Mouse (Mus musculus): Measurements from ENCODE around the gene Pex3. TPM values are rescaled to one million over a fixed set of nuclear protein-coding genes. Genes with fewer than 3 reads are reported as not detected.

Gene Pex3
- 26.4 and 26.5 TPM in 2 replicates for polyA plus RNA-seq (2015; fragmentation: Nextera tagmentation; extraction: Ambion mirVana)

- Histone ChIP-seq H3K4me2 (peak within 1 kb of the TSS; percentile 68), H3K4me1 (replicated peaks) (peaks cover 13% of the 10 kb centered on the region), H3K27ac (replicated peaks) (peak within 1 kb of the TSS; percentile 63), H3K9ac (peak within 1 kb of the TSS; percentile 76), H3K4me3 (peak within 1 kb of the TSS; percentile 58), H3K9me3 (no peaks in the 10 kb centered on the region), H3K27me3 (no peaks in the 10 kb centered on the region), H3K36me3 (no peaks in the 10 kb centered on the region)
- ATAC-seq (ENCODE audit: low read depth): peak; percentile 97
- WGBS: under 1% methylated on average over 51 of the region's 51 CpGs
Measured at GRCm38 (mm10) chr10:13552646-13553497, at the start of gene Pex3, which contains the start of gene Adat2. Gene Pex3, minus strand, starts transcription at chr10:13553142. Gene Adat2, plus strand, starts transcription at chr10:13552894.

GRCm38 (mm10) chr10:13600926-13601325, 48.0 kb upstream of the Pex3 start:
- no peak for ATAC-seq (ENCODE audit: low read depth)
- Histone ChIP-seq H3K4me2 (no peak overlapping the region), H3K9ac (no peak overlapping the region), H3K36me3 (no peaks in the 10 kb centered on the region), H3K4me3 (no peak overlapping the region), H3K27me3 (no peaks in the 10 kb centered on the region), H3K27ac (replicated peaks) (no peak overlapping the region), H3K4me1 (replicated peaks) (no peaks in the 10 kb centered on the region), H3K9me3 (no peaks in the 10 kb centered on the region)
- 77% methylated on average over 2 of the region's 2 CpGs for WGBS

DNA sequence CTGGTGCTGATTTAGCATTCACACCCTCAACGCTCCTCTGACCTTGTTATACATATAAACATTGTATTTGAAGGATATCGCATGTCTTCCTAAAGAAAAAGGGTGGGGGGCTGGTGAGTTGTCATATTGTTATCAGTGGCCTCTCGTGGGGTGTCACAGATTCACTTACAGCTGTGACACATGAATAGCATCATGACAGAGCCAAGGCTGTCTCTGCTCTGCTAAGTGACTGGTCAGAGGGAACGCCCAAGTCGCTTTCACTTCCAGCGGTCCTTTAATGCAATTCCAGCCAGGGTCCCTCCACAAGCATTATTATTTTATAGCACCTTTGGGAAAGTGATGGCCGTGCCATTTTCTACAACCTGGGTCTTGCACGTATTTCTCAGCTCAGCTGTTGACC, 44.5 kb upstream of the Pex3 start:
- H3K9me3 ChIP-seq: no peaks in the 10 kb centered on the region
- H3K4me2 ChIP-seq: no peak overlapping the region
- H3K4me1 ChIP-seq (replicated peaks): no peaks in the 10 kb centered on the region
- ATAC-seq (ENCODE audit: low read depth): peak; percentile 32; the same call in 1 of the 2 replicates
- H3K36me3 ChIP-seq: no peaks in the 10 kb centered on the region
- no peak overlapping the region for H3K9ac ChIP-seq
- WGBS: 56% methylated on average over 8 of the region's 8 CpGs
- H3K27me3 ChIP-seq: no peaks in the 10 kb centered on the region
- no peak overlapping the region for H3K27ac ChIP-seq (replicated peaks)
- H3K4me3 ChIP-seq: no peak overlapping the region

DNA sequence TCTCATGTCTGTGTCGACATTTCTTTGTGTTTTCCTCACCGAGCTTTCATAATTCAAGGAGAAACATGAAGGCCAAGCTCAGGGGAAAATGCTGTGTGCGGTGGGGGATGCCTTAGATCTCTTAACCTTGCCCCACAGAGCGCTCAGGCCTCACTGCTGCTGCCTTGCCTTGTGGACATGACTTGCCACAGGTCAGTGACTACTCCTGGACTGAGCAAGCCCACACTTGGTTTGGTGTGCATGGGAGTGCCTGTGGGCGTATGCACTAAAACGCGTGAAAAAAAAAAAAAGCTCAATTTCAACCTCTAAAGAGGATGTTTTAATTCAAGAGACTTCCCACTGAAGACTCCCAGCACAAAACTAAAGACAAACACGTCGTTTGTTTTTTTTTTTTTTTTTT, 43.9 kb upstream of the Pex3 start:
- Histone ChIP-seq H3K9ac (no peak overlapping the region), H3K4me3 (no peak overlapping the region), H3K27ac (replicated peaks) (no peak overlapping the region), H3K4me1 (replicated peaks) (no peaks in the 10 kb centered on the region), H3K4me2 (no peak overlapping the region), H3K36me3 (no peaks in the 10 kb centered on the region), H3K9me3 (no peaks in the 10 kb centered on the region), H3K27me3 (no peaks in the 10 kb centered on the region)
- ATAC-seq (ENCODE audit: low read depth): no peak
- 85% methylated on average over 9 of the region's 9 CpGs for WGBS

GRCm38 (mm10) chr10:13596073-13596472, 43.1 kb upstream of the Pex3 start:
- Histone ChIP-seq H3K9ac (no peak overlapping the region), H3K4me1 (replicated peaks) (no peaks in the 10 kb centered on the region), H3K36me3 (no peaks in the 10 kb centered on the region), H3K27me3 (no peaks in the 10 kb centered on the region), H3K4me2 (no peak overlapping the region), H3K27ac (replicated peaks) (no peak overlapping the region), H3K4me3 (no peak overlapping the region), H3K9me3 (peaks cover 3% of the 10 kb centered on the region; the same call in 1 of the 2 replicates)
- ATAC-seq (ENCODE audit: low read depth): no peak
- 32% methylated on average over 3 of the region's 3 CpGs for WGBS

GRCm38 (mm10) chr10:13593529-13593928, 40.6 kb upstream of the Pex3 start:
- no peak overlapping the region for H3K27ac ChIP-seq (replicated peaks)
- no peak for ATAC-seq (ENCODE audit: low read depth)
- 88% methylated on average over 3 of the region's 3 CpGs for WGBS
- H3K9me3 ChIP-seq: peaks cover 3% of the 10 kb centered on the region; the same call in 1 of the 2 replicates
- H3K4me3 ChIP-seq: no peak overlapping the region
- H3K36me3 ChIP-seq: no peaks in the 10 kb centered on the region
- no peaks in the 10 kb centered on the region for H3K27me3 ChIP-seq
- no peak overlapping the region for H3K9ac ChIP-seq
- H3K4me2 ChIP-seq: no peak overlapping the region
- no peaks in the 10 kb centered on the region for H3K4me1 ChIP-seq (replicated peaks)

DNA sequence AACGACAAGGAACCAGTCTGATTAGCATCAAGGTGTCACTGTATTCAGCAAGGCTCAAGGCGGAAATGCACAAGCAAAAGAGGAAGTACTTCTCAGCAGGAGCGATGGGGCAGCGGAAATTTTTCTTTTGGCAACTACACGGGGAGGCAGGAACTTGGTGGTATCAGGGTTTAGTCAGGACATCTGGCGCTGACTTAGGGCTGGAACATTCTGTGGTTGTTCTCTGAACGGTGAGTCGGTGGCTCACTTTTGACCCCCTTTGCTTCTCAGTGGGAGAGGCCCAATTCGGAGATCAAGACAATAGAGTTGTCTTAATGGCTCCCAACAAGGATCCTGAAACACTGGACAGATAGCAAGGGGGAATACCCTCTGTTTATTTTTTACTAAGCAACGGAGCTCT, 39.3 kb upstream of the Pex3 start:
- no peaks in the 10 kb centered on the region for H3K36me3 ChIP-seq
- H3K27ac ChIP-seq (replicated peaks): no peak overlapping the region
- no peaks in the 10 kb centered on the region for H3K27me3 ChIP-seq
- no peak overlapping the region for H3K4me3 ChIP-seq
- no peak for ATAC-seq (ENCODE audit: low read depth)
- no peaks in the 10 kb centered on the region for H3K4me1 ChIP-seq (replicated peaks)
- no peak overlapping the region for H3K9ac ChIP-seq
- WGBS: 91% methylated on average over 10 of the region's 10 CpGs
- peaks cover 3% of the 10 kb centered on the region; the same call in 1 of the 2 replicates for H3K9me3 ChIP-seq
- H3K4me2 ChIP-seq: no peak overlapping the region

DNA sequence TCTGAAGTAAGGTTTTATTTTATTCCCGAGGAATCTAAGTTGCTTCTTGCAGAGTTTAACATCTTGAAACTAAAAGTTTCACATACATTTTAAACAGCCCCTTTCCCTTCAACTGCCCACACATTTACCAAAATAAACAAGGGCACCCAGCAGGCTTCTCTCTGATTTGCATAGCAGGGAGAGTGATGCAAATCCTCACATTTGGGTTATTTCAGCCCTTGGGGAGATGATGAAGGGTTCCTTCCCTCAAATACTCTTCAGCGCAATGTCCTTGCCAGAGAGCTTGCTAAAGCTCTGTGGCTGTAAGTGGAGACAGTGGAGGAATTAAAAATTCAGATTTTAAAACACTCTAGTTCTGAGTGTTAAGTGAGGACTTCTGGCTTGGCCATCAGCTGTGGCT, 35.0 kb upstream of the Pex3 start:
- Histone ChIP-seq H3K27me3 (no peaks in the 10 kb centered on the region), H3K27ac (replicated peaks) (no peak overlapping the region), H3K36me3 (no peaks in the 10 kb centered on the region), H3K4me1 (replicated peaks) (no peaks in the 10 kb centered on the region), H3K9me3 (peaks cover 3% of the 10 kb centered on the region; the same call in 1 of the 2 replicates), H3K4me2 (no peak overlapping the region), H3K4me3 (no peak overlapping the region), H3K9ac (no peak overlapping the region)
- no peak for ATAC-seq (ENCODE audit: low read depth)
- 87% methylated on average over 2 of the region's 2 CpGs for WGBS

DNA sequence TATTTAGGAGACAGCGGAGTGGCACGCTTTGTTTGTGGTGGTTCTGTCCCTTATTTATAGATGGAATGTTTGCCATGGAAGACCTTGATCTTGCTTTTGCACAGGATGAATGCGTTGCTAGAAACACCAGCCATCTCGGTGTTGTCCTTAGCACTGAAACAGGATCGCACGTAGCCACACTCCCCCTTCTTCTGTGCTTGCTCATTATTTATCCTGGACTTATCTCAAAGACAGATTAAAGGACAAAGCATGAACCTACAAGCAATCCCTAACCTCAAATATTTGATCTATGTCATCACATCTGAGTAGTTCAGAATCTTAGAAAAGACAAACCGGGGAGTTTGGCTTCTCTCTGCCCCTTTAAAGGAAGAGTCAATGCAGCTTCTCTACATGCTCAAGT, 24.2 kb upstream of the Pex3 start:
- Histone ChIP-seq H3K36me3 (no peaks in the 10 kb centered on the region), H3K27me3 (peaks cover 13% of the 10 kb centered on the region), H3K4me3 (no peak overlapping the region), H3K27ac (replicated peaks) (no peak overlapping the region), H3K4me1 (replicated peaks) (no peaks in the 10 kb centered on the region), H3K9ac (no peak overlapping the region), H3K4me2 (no peak overlapping the region), H3K9me3 (no peaks in the 10 kb centered on the region)
- no peak for ATAC-seq (ENCODE audit: low read depth)
- 90% methylated on average over 7 of the region's 7 CpGs for WGBS

GRCm38 (mm10) chr10:13572410-13572809, 19.5 kb upstream of the Pex3 start:
- Histone ChIP-seq H3K27ac (replicated peaks) (no peak overlapping the region), H3K4me1 (replicated peaks) (peaks cover 23% of the 10 kb centered on the region), H3K27me3 (peaks cover 23% of the 10 kb centered on the region), H3K9ac (no peak overlapping the region), H3K4me3 (no peak overlapping the region), H3K4me2 (no peak overlapping the region), H3K36me3 (no peaks in the 10 kb centered on the region), H3K9me3 (no peaks in the 10 kb centered on the region)
- WGBS: 90% methylated on average over 6 of the region's 6 CpGs
- ATAC-seq (ENCODE audit: low read depth): no peak

DNA sequence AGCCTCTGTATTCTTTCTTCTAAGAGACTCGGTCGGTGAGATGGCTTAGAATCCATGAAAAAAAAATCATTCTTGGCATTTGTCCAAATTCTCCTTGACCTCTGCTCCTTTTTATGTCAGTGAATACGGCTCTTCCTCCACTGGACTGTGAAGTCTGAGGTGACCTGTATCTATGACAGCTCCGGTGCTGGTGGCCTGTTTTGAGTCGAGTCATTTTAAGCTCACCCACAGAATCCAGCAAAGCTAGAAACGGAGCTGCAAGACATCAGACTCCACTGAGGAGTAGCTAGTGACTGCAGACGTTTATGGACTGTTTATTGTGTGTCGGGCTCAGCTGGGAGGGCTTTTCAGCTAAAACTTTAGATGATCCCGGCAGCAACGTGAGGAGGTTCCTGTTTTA, 19.1 kb upstream of the Pex3 start:
- no peak for ATAC-seq (ENCODE audit: low read depth)
- WGBS: 39% methylated on average over 10 of the region's 10 CpGs

DNA sequence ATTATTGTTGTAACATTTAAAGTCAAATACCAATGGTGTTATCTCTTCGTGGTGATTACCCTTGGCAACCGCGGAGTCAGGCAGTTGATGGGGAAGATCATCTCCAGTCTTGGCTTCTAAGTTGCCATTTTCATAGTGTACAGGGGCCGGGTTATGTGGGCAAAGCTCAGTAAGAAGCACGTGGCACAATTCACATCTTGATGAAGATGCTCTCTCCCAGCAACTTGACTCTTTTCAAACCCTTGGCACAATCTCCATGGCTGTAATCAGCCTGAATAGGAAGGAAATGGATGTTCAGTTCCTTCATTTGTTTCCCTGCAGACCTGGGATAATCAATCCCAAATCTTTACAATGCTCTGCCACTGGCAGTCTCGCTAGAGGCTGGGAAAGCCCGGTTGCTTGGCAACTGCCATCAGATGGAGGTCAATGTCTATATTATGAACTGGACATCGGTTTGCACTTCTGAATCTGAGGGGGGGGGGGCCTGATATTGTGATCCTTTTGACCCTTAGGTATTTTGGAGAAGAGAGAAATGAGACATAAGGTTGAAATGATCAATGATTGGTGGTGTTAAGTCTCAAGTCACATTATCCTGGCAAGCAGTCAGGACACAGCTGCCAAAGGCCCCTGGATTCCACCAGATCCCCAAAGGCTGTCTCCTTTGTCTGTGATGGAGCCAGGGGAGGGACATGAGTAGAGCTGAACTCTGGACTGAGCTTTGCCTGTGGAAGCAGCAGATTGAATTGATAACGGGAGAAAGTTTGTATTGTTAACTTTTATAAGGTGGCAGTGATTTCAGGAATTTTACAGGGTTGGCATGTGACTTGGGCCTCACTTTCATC, 18.0 kb upstream of the Pex3 start:
- H3K27ac ChIP-seq (replicated peaks): no peak overlapping the region
- no peak for ATAC-seq (ENCODE audit: low read depth)
- H3K4me2 ChIP-seq: no peak overlapping the region
- H3K4me3 ChIP-seq: no peak overlapping the region
- no peak overlapping the region for H3K9ac ChIP-seq
- H3K36me3 ChIP-seq: no peaks in the 10 kb centered on the region
- 23% methylated on average over 9 of the region's 9 CpGs for WGBS
- H3K4me1 ChIP-seq (replicated peaks): peaks cover 23% of the 10 kb centered on the region
- no peaks in the 10 kb centered on the region for H3K9me3 ChIP-seq
- H3K27me3 ChIP-seq: peaks cover 33% of the 10 kb centered on the region

More for the DNA sequence above, 19.1 kb upstream of the Pex3 start:
- Histone ChIP-seq H3K4me2 (no peak overlapping the region), H3K36me3 (no peaks in the 10 kb centered on the region), H3K4me1 (replicated peaks) (peaks cover 23% of the 10 kb centered on the region), H3K4me3 (no peak overlapping the region), H3K9me3 (no peaks in the 10 kb centered on the region), H3K9ac (no peak overlapping the region), H3K27ac (replicated peaks) (no peak overlapping the region), H3K27me3 (peaks cover 25% of the 10 kb centered on the region)
